Mouse (Mus musculus) kidney, embryonic 15.5 days (tissue): ENCODE measurements around the gene Dennd2c. TPM values are rescaled to one million over a fixed set of nuclear protein-coding genes. Genes with fewer than 3 reads are reported as not detected.
"Not testable (repeated sequence)": the region's sequence is repeated elsewhere in the genome, so short reads cannot be mapped to it uniquely, and the experiment has no call there.

Experiments used
- ATAC-seq: fragments of 200-750 bp; cut with Nextera tagmentation; replicated peaks from 2 replicates; pipeline ENCODE4 v1.8.0; 2017; ENCODE audit warnings: moderate TSS enrichment; ENCODE audit not compliant: low FRiP score
- H3K27ac ChIP-seq: fragments of 300-500 bp; sonication (generic); 2 replicates; pipeline ENCODE4 v1.5.1; 2015; ENCODE audit warnings: mild to moderate bottlenecking, inconsistent platforms
- H3K27me3 ChIP-seq: fragments of 300-500 bp; sonication (generic); 2 replicates; pipeline ENCODE4 v1.6.1; 2015; ENCODE audit warnings: inconsistent platforms
- H3K36me3 ChIP-seq: fragments of 300-500 bp; sonication (generic); 2 replicates; pipeline ENCODE4 v1.6.1; 2015; ENCODE audit warnings: inconsistent platforms
- H3K4me1 ChIP-seq: fragments of 300-500 bp; sonication (generic); 2 replicates; pipeline ENCODE4 v1.6.1; 2015; ENCODE audit warnings: inconsistent platforms
- H3K4me2 ChIP-seq: fragments of 300-500 bp; sonication (generic); 2 replicates; pipeline ENCODE4 v1.6.1; 2015; ENCODE audit warnings: moderate library complexity, mild to moderate bottlenecking, inconsistent platforms
- H3K4me3 ChIP-seq: fragments of 300-500 bp; sonication (generic); replicated peaks from 2 replicates; pipeline ENCODE4 v1.5.1; 2015; ENCODE audit warnings: mild to moderate bottlenecking, inconsistent platforms
- H3K9ac ChIP-seq: fragments of 300-500 bp; sonication (generic); 2 replicates; pipeline ENCODE4 v1.6.1; 2015; ENCODE audit warnings: mild to moderate bottlenecking, inconsistent platforms
- H3K9me3 ChIP-seq: fragments of 300-500 bp; sonication (generic); replicated peaks from 2 replicates; pipeline ENCODE4 v1.6.1; 2016; ENCODE audit warnings: inconsistent platforms
- WGBS: fragments of 180-500 bp; shearing (Covaris S2); methylation state at CpG from one replicate; pipeline ENCODE4 v1.1.7; 2015; ENCODE audit warnings: mixed read lengths; 5-methylcytosine and 5-hydroxymethylcytosine counted together
- polyA plus RNA-seq: library from polyadenylated mRNA; unstranded; fragments of >200 nt; fragmentation: Nextera tagmentation; extraction: Ambion mirVana; gene quantifications from 2 replicates; pipeline ENCODE4 v1.2.1, GENCODE M21; 2015

Gene Dennd2c
- polyA plus RNA-seq, 1 experiment from 2014 or later, result 4.2 TPM

DNA sequence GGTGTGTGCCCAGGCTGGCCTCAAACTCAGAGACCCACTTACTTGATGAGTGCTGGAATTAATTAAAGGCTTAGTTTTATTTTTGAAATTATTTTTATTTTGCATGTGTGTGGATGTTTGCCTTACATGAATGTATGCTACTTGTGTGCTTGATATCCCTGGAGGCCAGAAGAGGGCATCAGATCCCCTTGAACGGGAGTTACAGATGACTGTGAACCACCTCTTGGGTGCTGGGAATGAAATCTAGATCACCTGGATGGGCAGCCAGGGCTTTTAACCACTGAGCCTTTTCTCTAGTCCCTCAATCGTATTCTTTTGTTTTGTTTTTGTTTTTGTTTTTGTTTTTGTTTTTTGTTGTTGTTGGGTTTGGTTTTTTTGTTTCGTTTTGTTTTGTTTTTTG, 23.7 kb downstream of the Dennd2c start:
- H3K4me2 ChIP-seq, result no peak overlapping the region
- peaks cover 22% of the 10 kb centered on the region for H3K4me1 ChIP-seq
- ATAC-seq, result no peak
- no peaks in the 10 kb centered on the region for H3K27me3 ChIP-seq
- WGBS, result 91% methylated on average over 3 of the region's 3 CpGs
- H3K27ac ChIP-seq, result no peak overlapping the region
- no peak overlapping the region for H3K4me3 ChIP-seq
- no peak overlapping the region for H3K9ac ChIP-seq
- H3K9me3 ChIP-seq, result no peaks in the 10 kb centered on the region
- no peaks in the 10 kb centered on the region for H3K36me3 ChIP-seq

DNA sequence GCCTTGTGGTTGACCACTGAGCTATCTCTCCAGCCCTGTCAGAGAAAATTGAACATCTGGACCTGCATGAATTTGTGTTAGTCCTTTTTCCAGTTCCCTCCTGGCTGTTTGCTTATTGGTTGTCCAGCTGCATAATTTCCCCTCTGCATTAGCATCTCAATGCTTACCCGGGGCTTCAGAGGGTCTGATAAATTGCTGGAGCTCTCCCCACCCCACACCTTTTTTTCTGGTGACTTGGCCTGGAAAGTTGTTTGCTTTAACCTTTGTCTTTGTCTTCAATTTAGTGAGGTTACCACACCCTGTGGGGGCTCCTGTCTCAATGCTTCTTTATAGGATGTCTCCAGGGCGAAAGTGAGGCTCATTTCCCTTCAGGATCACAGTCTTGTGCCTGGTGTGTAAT, 24.8 kb downstream of the Dennd2c start:
- Histone ChIP-seq H3K4me2 (no peak overlapping the region), H3K27ac (no peak overlapping the region), H3K27me3 (no peaks in the 10 kb centered on the region), H3K36me3 (no peaks in the 10 kb centered on the region), H3K9me3 (no peaks in the 10 kb centered on the region), H3K4me3 (no peak overlapping the region), H3K9ac (no peak overlapping the region), H3K4me1 (peaks cover 28% of the 10 kb centered on the region)
- ATAC-seq, result no peak
- 33% methylated on average over 2 of the region's 2 CpGs for WGBS

GRCm38 (mm10) chr3:103127721-103128120, 25.3 kb downstream of the Dennd2c start:
- Histone ChIP-seq H3K9me3 (no peaks in the 10 kb centered on the region), H3K27ac (no peak overlapping the region), H3K4me1 (peaks cover 28% of the 10 kb centered on the region), H3K4me2 (no peak overlapping the region), H3K4me3 (no peak overlapping the region), H3K27me3 (no peaks in the 10 kb centered on the region), H3K9ac (no peak overlapping the region), H3K36me3 (no peaks in the 10 kb centered on the region)
- 63% methylated on average over 5 of the region's 5 CpGs for WGBS
- ATAC-seq, result no peak

DNA sequence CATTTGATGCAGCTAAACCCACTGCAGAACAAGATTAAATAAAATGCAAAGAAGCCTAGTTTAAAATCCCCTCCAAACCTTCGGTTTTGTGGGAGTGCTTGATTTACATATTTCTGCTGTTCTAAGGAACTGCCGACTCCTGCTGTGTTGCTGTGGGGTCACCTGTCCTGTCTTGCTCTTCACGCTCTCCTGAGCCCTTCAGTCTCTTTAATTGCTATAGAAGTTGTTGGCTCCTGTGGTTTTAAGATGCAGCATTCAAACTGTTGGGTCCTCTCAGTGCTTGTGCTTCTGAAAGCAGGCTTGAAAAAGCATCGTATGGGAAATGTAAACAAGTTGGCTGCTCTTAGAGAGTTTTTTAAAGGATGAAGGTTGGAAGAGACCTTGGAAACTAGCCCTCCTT, 25.8 kb downstream of the Dennd2c start:
- H3K4me2 ChIP-seq, result no peak overlapping the region
- no peak for ATAC-seq
- WGBS, result 43% methylated on average over 4 of the region's 4 CpGs

GRCm38 (mm10) chr3:103129367-103130159, 27.2 kb downstream of the Dennd2c start:
- Histone ChIP-seq H3K9me3 (no peaks in the 10 kb centered on the region), H3K4me1 (peaks cover 28% of the 10 kb centered on the region), H3K27me3 (no peaks in the 10 kb centered on the region), H3K27ac (peak overlapping the region; percentile 61), H3K36me3 (no peaks in the 10 kb centered on the region), H3K4me3 (no peak overlapping the region), H3K9ac (no peak overlapping the region), H3K4me2 (no peak overlapping the region; the same call in 1 of the 2 replicates)
- WGBS, result 72% methylated on average over 8 of the region's 8 CpGs
- peak; percentile 91 for ATAC-seq

More for the DNA sequence above, 25.8 kb downstream of the Dennd2c start:
- H3K9me3 ChIP-seq, result no peaks in the 10 kb centered on the region
- no peaks in the 10 kb centered on the region for H3K27me3 ChIP-seq
- H3K36me3 ChIP-seq, result no peaks in the 10 kb centered on the region
- H3K4me3 ChIP-seq, result no peak overlapping the region
- H3K27ac ChIP-seq, result no peak overlapping the region
- no peak overlapping the region for H3K9ac ChIP-seq
- H3K4me1 ChIP-seq, result peaks cover 28% of the 10 kb centered on the region

DNA sequence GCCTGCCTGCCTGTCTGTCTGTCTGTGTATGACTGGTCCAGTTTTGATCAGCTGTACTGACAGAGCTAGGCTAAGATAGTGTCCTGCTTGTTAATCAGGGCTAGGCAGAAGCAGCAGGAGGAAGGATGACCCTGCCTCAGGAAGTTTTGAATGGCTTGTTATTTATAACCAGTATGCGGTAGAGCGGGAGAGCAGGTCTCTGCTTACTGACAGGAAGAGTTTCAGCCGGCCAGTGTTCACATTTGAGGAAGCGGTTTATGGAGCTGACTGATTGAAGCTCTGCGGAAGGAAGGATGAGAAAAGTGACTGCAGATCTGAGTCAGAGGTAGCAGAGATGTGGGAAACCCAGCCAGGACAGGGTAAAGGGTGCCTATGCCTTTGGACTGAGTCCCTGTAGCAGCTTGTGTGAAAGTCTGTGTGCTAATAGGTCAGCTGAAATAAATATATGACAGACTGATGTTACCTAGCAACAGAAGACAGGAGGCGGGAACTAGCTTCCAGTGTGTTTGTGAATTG, 27.9 kb downstream of the Dennd2c start:
- H3K9me3 ChIP-seq, result no peaks in the 10 kb centered on the region
- peak overlapping the region; percentile 61 for H3K27ac ChIP-seq
- WGBS, result 16% methylated on average over 6 of the region's 6 CpGs
- no peak overlapping the region for H3K9ac ChIP-seq
- no peak overlapping the region for H3K4me3 ChIP-seq
- peak; percentile 84 for ATAC-seq
- peaks cover 28% of the 10 kb centered on the region for H3K4me1 ChIP-seq
- H3K36me3 ChIP-seq, result no peaks in the 10 kb centered on the region
- H3K27me3 ChIP-seq, result no peaks in the 10 kb centered on the region
- peak overlapping the region; percentile 38 for H3K4me2 ChIP-seq

DNA sequence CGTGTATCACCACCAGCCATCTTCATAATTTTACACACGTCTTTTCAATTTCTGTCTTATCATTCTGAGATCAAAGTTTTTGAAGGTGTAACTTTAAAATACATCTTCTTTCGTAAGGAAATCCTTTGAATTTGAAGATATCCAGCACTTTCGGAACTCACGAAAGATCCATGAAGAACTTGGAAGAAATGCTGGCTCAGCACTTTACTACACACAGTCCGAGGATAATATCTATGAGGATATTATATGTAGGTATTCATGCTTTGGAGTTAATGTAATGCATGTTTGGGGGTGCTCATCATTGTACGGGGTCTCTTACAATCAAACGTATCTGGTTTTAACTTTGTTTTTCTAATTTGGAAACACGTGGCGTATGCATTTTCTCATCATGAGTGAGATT, 30.7 kb downstream of the Dennd2c start:
- no peak overlapping the region for H3K27ac ChIP-seq
- H3K36me3 ChIP-seq, result no peaks in the 10 kb centered on the region
- H3K4me2 ChIP-seq, result no peak overlapping the region
- WGBS, result 92% methylated on average over 10 of the region's 10 CpGs
- no peaks in the 10 kb centered on the region for H3K9me3 ChIP-seq
- H3K4me3 ChIP-seq, result no peak overlapping the region
- ATAC-seq, result no peak
- H3K9ac ChIP-seq, result no peak overlapping the region
- H3K27me3 ChIP-seq, result no peaks in the 10 kb centered on the region
- peaks cover 25% of the 10 kb centered on the region for H3K4me1 ChIP-seq

DNA sequence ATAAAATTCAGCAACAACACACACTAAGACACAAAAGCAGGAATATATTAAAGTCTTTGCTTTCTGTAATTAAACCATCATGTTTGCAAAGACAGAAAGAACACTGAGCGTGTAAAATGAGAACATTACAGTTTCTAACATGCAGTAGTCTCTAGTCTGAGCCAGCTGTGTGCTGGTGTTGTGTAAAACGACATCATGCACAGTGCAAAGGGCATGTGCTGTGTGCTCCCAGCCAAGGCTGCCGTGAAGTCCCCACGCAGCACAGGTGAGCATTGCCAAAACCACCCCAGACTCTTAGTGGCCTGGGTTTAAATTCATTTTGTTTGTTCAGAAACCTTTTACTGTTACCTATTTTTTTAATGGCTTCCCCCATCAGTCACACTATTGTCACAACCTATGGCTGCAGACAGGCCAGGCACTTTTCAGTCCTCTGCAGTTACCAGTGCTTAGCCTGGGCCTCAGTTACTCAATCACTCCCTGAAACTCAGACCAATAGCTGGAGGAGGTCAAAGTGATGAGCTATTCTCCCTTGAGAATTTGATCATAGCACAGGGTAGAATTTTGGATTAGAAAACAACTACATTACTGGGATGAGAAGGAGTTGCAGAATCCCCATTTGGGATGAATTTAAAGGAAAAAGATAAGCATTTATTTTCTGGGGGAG, 34.1 kb downstream of the Dennd2c start:
- ATAC-seq, result no peak
- peaks cover 14% of the 10 kb centered on the region for H3K4me1 ChIP-seq
- no peaks in the 10 kb centered on the region for H3K27me3 ChIP-seq
- H3K9ac ChIP-seq, result no peak overlapping the region
- no peaks in the 10 kb centered on the region for H3K36me3 ChIP-seq
- 73% methylated on average over 4 of the region's 4 CpGs for WGBS
- no peaks in the 10 kb centered on the region for H3K9me3 ChIP-seq
- no peak overlapping the region for H3K4me3 ChIP-seq
- H3K4me2 ChIP-seq, result no peak overlapping the region
- no peak overlapping the region for H3K27ac ChIP-seq

GRCm38 (mm10) chr3:103139047-103139446, 36.6 kb downstream of the Dennd2c start:
- Histone ChIP-seq H3K9me3 (no peaks in the 10 kb centered on the region), H3K9ac (no peak overlapping the region), H3K36me3 (no peaks in the 10 kb centered on the region), H3K4me2 (peak overlapping the region; percentile 17; the same call in 1 of the 2 replicates), H3K27ac (peak overlapping the region; percentile 32; the same call in 1 of the 2 replicates), H3K4me1 (peaks cover 12% of the 10 kb centered on the region), H3K27me3 (no peaks in the 10 kb centered on the region), H3K4me3 (no peak overlapping the region)
- ATAC-seq, result no peak
- WGBS, result 51% methylated on average over 8 of the region's 8 CpGs

DNA sequence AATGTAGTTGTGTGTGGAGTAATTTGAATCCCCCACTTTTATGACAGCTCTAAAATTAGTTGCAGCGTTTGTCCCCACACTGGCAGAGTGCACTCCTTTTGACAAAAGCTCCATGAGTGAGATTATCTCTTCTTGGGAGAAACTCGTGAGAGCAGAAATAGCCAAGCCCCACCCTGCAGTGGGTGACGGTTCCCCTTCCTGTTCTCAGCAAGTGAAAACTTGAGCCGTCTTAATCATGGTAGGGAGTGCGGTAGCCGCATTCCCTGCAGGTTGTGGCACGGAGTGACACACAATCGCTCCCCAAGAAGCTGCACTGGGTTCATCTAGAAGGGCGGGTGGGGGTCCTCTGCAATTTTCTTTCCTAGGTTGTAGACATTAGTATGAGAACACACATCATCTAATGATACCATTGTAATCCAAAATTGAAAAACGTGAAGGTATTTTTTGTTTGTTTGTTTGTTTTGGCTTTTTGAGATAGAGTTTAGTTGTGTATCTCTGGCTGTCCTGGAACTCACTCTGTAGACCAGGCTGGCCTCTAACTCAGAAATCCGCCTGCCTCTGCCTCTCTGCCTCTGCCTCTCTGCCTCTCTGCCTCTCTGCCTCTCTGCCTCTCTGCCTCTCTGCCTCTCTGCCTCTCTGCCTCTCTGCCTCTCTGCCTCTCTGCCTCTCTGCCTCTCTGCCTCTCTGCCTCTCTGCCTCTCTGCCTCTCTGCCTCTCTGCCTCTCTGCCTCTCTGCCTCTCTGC, 37.9 kb downstream of the Dennd2c start:
- H3K36me3 ChIP-seq, H3K9ac ChIP-seq, ATAC-seq, H3K27ac ChIP-seq, H3K4me3 ChIP-seq, H3K27me3 ChIP-seq, H3K9me3 ChIP-seq: not testable (repeated sequence)
- 47% methylated on average over 11 of the region's 11 CpGs for WGBS
- Histone ChIP-seq H3K4me2 (peak overlapping the region; percentile 21; the same call in 1 of the 2 replicates), H3K4me1 (peaks cover 12% of the 10 kb centered on the region)

DNA sequence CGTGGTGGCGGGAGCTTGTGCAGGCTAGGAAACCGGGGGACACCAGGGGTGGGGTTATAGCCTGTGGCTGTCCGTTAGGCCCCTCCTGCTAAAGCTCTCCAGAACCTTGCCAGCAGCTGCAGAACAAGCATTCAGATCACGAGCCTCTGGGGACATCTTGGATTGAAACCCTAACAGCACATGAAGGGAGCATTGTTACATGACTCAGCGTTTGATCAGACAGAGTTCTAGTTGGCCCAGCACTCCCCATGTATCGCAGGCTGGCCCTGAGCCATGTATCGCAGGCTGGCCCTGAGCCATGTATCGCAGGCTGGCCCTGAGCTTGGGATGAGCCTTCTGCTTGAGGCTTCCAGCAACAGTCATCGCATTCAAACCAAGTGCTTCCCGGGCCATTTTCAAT, 38.9 kb downstream of the Dennd2c start:
- no peak for ATAC-seq

GRCm38 (mm10) chr3:103142366-103142765, 40.0 kb downstream of the Dennd2c start:
- H3K4me3 ChIP-seq, result no peak overlapping the region
- H3K9me3 ChIP-seq, result no peaks in the 10 kb centered on the region
- peaks cover 12% of the 10 kb centered on the region for H3K4me1 ChIP-seq
- no peak overlapping the region for H3K27ac ChIP-seq
- no peak overlapping the region for H3K9ac ChIP-seq
- H3K27me3 ChIP-seq, result no peaks in the 10 kb centered on the region
- 86% methylated on average over 10 of the region's 10 CpGs for WGBS
- H3K36me3 ChIP-seq, result no peaks in the 10 kb centered on the region
- no peak for ATAC-seq
- H3K4me2 ChIP-seq, result no peak overlapping the region

More for the DNA sequence above, 38.9 kb downstream of the Dennd2c start:
- no peaks in the 10 kb centered on the region for H3K9me3 ChIP-seq
- no peak overlapping the region for H3K4me2 ChIP-seq
- no peak overlapping the region for H3K27ac ChIP-seq
- WGBS, result 92% methylated on average over 11 of the region's 11 CpGs
- H3K4me1 ChIP-seq, result peaks cover 12% of the 10 kb centered on the region
- H3K27me3 ChIP-seq, result no peaks in the 10 kb centered on the region
- H3K36me3 ChIP-seq, result no peaks in the 10 kb centered on the region
- no peak overlapping the region for H3K4me3 ChIP-seq
- no peak overlapping the region for H3K9ac ChIP-seq
